Mouse (Mus musculus): ENCODE results near the gene Usp6nl. TPM values are rescaled to one million over a fixed set of nuclear protein-coding genes. Genes with fewer than 3 reads are reported as not detected.

Usp6nl gene
- 9.5 and 9.9 TPM in 2 replicates for polyA plus RNA-seq (2014; fragmentation: Nextera tagmentation; extraction: Ambion mirVana)

- peak; percentile 90 for ATAC-seq (ENCODE audit: low FRiP score)
- peak; percentile 80 for DNase-seq (ENCODE audit: low spot score)
- Histone ChIP-seq H3K4me3 (replicated peaks; ENCODE audit: low read length) (peak within 1 kb of the TSS; percentile 93), H3K27ac (peak within 1 kb of the TSS; percentile 97), H3K9me3 (ENCODE audit: control insufficient read depth, low read length) (no peaks in the 10 kb centered on the region), H3K27me3 (ENCODE audit: control insufficient read depth, insufficient read depth, low read length) (no peaks in the 10 kb centered on the region), H3K4me1 (replicated peaks; ENCODE audit: control insufficient read depth, insufficient read depth, low read length) (peaks cover 25% of the 10 kb centered on the region), H3K4me2 (replicated peaks) (peak within 1 kb of the TSS; percentile 80), H3K36me3 (replicated peaks; ENCODE audit: control insufficient read depth, insufficient read depth) (no peaks in the 10 kb centered on the region), H3K9ac (peak within 1 kb of the TSS; percentile 99)
- WGBS, result under 1% methylated on average over 66 of the region's 75 CpGs
Measured at GRCm38 (mm10) chr2:6322376-6322901, at the start of gene Usp6nl. Gene Usp6nl (plus strand): TSS chr2:6322667.

- H3K9me3 ChIP-seq (ENCODE audit: control insufficient read depth, low read length), result no peaks in the 10 kb centered on the region
- no peak overlapping the region for H3K27ac ChIP-seq
- 46% methylated on average over 10 of the region's 10 CpGs for WGBS
- no peak for ATAC-seq (ENCODE audit: low FRiP score)
- no peak overlapping the region for H3K4me2 ChIP-seq (replicated peaks)
- no peaks in the 10 kb centered on the region for H3K36me3 ChIP-seq (replicated peaks; ENCODE audit: control insufficient read depth, insufficient read depth)
- H3K9ac ChIP-seq, result no peak overlapping the region
- no peak overlapping the region for H3K4me3 ChIP-seq (replicated peaks; ENCODE audit: low read length)
- H3K4me1 ChIP-seq (replicated peaks; ENCODE audit: control insufficient read depth, insufficient read depth, low read length), result peaks cover 3% of the 10 kb centered on the region; the same call in 1 of the 2 replicates
- H3K27me3 ChIP-seq (ENCODE audit: control insufficient read depth, insufficient read depth, low read length), result no peaks in the 10 kb centered on the region
- no peak for DNase-seq (ENCODE audit: low spot score)
Measured at GRCm38 (mm10) chr2:6273392-6273845, 49.0 kb upstream of the Usp6nl start.

DNA sequence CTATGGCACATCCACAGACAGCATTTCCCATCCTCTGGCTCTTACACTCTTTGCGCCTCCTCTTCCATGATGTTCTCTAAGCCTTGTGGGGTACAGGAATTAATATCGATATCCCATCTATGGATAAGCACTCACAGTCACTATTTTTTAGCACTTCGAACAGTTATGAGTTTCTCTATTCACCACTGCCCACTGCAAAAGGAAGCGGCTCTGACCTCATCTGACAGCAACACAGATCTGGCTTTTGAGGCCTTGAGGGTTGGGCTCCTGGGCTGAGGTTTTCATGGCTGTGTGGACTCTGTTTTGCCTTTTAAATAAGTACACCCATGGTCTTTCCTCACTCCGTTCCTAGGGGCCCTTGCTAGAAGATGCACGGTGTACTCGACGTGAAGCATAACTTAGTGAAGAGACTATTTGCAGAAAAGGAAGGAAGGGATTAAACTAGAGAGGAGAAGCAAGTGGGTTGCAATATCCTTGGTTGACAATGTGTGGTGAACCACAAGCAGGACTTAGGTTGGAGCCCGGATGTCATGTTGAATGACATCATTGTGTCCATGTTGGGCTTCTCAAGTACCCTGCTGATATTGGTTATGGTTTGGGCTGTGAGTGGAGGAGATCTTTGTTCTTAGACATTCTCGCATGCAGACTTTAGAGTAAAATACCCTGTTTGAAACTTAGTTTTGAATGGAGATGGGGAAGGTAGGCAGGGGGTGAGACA, 43.5 kb upstream of the Usp6nl start:
- DNase-seq (ENCODE audit: low spot score) (no peak), ATAC-seq (ENCODE audit: low FRiP score) (no peak)
- WGBS, result 88% methylated on average over 10 of the region's 10 CpGs
- H3K4me2 ChIP-seq (replicated peaks), result no peak overlapping the region
- H3K9ac ChIP-seq, result no peak overlapping the region
- H3K36me3 ChIP-seq (replicated peaks; ENCODE audit: control insufficient read depth, insufficient read depth), result no peaks in the 10 kb centered on the region
- no peak overlapping the region for H3K4me3 ChIP-seq (replicated peaks; ENCODE audit: low read length)
- H3K27me3 ChIP-seq (ENCODE audit: control insufficient read depth, insufficient read depth, low read length), result no peaks in the 10 kb centered on the region
- no peak overlapping the region for H3K27ac ChIP-seq
- no peaks in the 10 kb centered on the region for H3K9me3 ChIP-seq (ENCODE audit: control insufficient read depth, low read length)
- no peaks in the 10 kb centered on the region for H3K4me1 ChIP-seq (replicated peaks; ENCODE audit: control insufficient read depth, insufficient read depth, low read length)

DNA sequence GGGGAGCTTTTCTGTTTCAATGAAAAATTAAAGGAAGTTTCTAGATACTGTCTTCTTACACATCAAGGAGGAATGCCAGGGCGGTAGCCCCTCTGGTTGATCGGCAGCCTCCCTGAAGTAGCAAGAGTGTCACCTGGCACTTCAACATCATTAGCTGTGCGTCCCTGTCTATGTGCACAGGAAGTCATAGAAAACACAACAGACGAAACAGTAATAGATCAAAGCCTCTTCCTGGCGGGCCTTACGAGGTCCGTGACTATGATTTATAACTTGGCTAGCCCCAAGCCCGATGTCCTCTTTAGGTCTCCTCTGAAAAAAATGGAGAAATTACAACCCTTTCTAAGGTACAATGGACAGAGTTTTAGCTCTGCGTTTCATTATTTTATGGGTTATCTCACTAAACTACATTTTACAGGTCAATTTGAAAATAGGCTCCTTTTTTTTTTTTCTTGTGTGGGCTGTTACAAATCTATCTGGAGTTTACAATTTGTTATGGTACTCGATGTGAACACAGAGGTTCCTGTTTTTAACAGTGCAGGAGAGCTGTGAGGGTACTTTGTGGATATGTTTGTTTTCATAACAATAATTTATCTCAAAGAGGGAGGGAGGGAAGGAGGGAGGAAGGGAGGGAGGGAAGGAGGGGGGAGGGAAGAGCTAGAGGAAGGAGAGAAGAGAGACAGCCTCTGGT, 42.7 kb upstream of the Usp6nl start:
- H3K27me3 ChIP-seq (ENCODE audit: control insufficient read depth, insufficient read depth, low read length), result no peaks in the 10 kb centered on the region
- no peak overlapping the region for H3K9ac ChIP-seq
- DNase-seq (ENCODE audit: low spot score) (no peak), ATAC-seq (ENCODE audit: low FRiP score) (no peak)
- no peaks in the 10 kb centered on the region for H3K4me1 ChIP-seq (replicated peaks; ENCODE audit: control insufficient read depth, insufficient read depth, low read length)
- 71% methylated on average over 10 of the region's 10 CpGs for WGBS
- no peak overlapping the region for H3K4me2 ChIP-seq (replicated peaks)
- H3K36me3 ChIP-seq (replicated peaks; ENCODE audit: control insufficient read depth, insufficient read depth), result no peaks in the 10 kb centered on the region
- H3K27ac ChIP-seq, result no peak overlapping the region
- H3K4me3 ChIP-seq (replicated peaks; ENCODE audit: low read length), result no peak overlapping the region
- no peaks in the 10 kb centered on the region for H3K9me3 ChIP-seq (ENCODE audit: control insufficient read depth, low read length)

- Histone ChIP-seq H3K9ac (no peak overlapping the region), H3K27ac (no peak overlapping the region), H3K4me1 (replicated peaks; ENCODE audit: control insufficient read depth, insufficient read depth, low read length) (no peaks in the 10 kb centered on the region), H3K36me3 (replicated peaks; ENCODE audit: control insufficient read depth, insufficient read depth) (no peaks in the 10 kb centered on the region), H3K9me3 (ENCODE audit: control insufficient read depth, low read length) (no peaks in the 10 kb centered on the region), H3K4me3 (replicated peaks; ENCODE audit: low read length) (no peak overlapping the region), H3K27me3 (ENCODE audit: control insufficient read depth, insufficient read depth, low read length) (no peaks in the 10 kb centered on the region), H3K4me2 (replicated peaks) (no peak overlapping the region)
- WGBS, result 88% methylated on average over 2 of the region's 2 CpGs
- no peak for DNase-seq (ENCODE audit: low spot score)
- ATAC-seq (ENCODE audit: low FRiP score), result no peak
Measured at GRCm38 (mm10) chr2:6283569-6283968, 38.9 kb upstream of the Usp6nl start.

- Histone ChIP-seq H3K4me3 (replicated peaks; ENCODE audit: low read length) (no peak overlapping the region), H3K4me2 (replicated peaks) (no peak overlapping the region), H3K9ac (no peak overlapping the region), H3K4me1 (replicated peaks; ENCODE audit: control insufficient read depth, insufficient read depth, low read length) (no peaks in the 10 kb centered on the region), H3K36me3 (replicated peaks; ENCODE audit: control insufficient read depth, insufficient read depth) (no peaks in the 10 kb centered on the region), H3K27me3 (ENCODE audit: control insufficient read depth, insufficient read depth, low read length) (no peaks in the 10 kb centered on the region), H3K9me3 (ENCODE audit: control insufficient read depth, low read length) (no peaks in the 10 kb centered on the region), H3K27ac (no peak overlapping the region)
- 86% methylated on average over 3 of the region's 3 CpGs for WGBS
- no peak for ATAC-seq (ENCODE audit: low FRiP score)
- no peak for DNase-seq (ENCODE audit: low spot score)
Measured at GRCm38 (mm10) chr2:6284784-6285183, 37.7 kb upstream of the Usp6nl start.

DNA sequence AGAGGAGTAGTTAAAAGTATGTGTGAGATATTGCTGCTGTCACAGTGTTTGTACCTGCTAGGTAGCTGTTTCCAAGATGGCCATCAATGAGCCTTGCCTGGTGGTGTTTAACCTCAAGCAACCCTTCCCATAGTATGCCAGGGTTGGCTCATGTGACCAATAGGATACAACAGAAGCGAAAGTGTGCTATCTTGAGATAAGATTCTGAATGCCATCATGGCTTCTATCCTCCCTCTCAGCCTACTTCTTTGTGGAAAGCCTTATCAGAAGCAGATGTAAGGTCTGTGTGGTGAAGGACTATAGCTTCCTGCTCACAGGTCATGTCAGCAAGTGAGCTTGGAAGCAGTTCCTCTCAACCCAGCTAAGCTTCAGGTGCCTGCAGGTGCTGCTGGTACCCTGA, 36.7 kb upstream of the Usp6nl start:
- H3K27ac ChIP-seq, result no peak overlapping the region
- H3K9me3 ChIP-seq (ENCODE audit: control insufficient read depth, low read length), result no peaks in the 10 kb centered on the region
- 96% methylated on average over 1 of the region's 1 CpGs for WGBS
- no peaks in the 10 kb centered on the region for H3K4me1 ChIP-seq (replicated peaks; ENCODE audit: control insufficient read depth, insufficient read depth, low read length)
- H3K27me3 ChIP-seq (ENCODE audit: control insufficient read depth, insufficient read depth, low read length), result no peaks in the 10 kb centered on the region
- DNase-seq (ENCODE audit: low spot score), result no peak
- no peaks in the 10 kb centered on the region for H3K36me3 ChIP-seq (replicated peaks; ENCODE audit: control insufficient read depth, insufficient read depth)
- no peak for ATAC-seq (ENCODE audit: low FRiP score)
- no peak overlapping the region for H3K4me2 ChIP-seq (replicated peaks)
- no peak overlapping the region for H3K9ac ChIP-seq
- H3K4me3 ChIP-seq (replicated peaks; ENCODE audit: low read length), result no peak overlapping the region

DNA sequence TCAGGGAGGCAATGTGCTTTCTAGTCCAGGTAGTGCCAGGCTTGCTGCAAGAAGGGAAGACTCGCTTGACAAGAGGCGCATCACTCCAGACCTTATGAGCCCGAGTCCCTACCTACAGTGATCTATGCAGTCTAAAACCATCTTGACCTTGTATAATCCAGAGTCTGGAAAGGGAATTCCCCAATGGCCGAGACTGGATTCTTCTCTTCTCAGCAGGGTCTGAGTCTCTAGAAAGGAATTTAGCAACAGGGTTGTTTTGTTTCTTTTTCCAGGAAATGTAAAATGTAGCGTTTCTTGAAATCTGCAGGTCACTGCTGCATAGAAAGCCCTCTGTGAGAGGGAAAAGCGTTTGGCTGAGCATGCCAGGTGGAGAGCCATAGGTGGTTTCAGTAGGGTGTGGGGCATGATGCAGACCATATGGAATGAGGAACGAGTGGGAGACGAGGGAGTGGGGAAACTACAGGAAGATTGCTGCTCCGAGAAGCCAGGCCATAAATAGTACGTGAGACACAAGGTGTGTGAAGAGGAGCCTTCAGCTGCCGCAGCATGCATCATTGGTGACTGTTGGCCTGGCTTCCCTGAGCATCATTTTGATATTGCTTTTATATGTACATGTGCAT, 28.5 kb upstream of the Usp6nl start:
- Histone ChIP-seq H3K36me3 (replicated peaks; ENCODE audit: control insufficient read depth, insufficient read depth) (no peaks in the 10 kb centered on the region), H3K27ac (no peak overlapping the region), H3K4me3 (replicated peaks; ENCODE audit: low read length) (no peak overlapping the region), H3K9me3 (ENCODE audit: control insufficient read depth, low read length) (no peaks in the 10 kb centered on the region), H3K4me2 (replicated peaks) (no peak overlapping the region), H3K9ac (no peak overlapping the region), H3K4me1 (replicated peaks; ENCODE audit: control insufficient read depth, insufficient read depth, low read length) (no peaks in the 10 kb centered on the region), H3K27me3 (ENCODE audit: control insufficient read depth, insufficient read depth, low read length) (no peaks in the 10 kb centered on the region)
- no peak for DNase-seq (ENCODE audit: low spot score)
- no peak for ATAC-seq (ENCODE audit: low FRiP score)
- 84% methylated on average over 11 of the region's 11 CpGs for WGBS

DNA sequence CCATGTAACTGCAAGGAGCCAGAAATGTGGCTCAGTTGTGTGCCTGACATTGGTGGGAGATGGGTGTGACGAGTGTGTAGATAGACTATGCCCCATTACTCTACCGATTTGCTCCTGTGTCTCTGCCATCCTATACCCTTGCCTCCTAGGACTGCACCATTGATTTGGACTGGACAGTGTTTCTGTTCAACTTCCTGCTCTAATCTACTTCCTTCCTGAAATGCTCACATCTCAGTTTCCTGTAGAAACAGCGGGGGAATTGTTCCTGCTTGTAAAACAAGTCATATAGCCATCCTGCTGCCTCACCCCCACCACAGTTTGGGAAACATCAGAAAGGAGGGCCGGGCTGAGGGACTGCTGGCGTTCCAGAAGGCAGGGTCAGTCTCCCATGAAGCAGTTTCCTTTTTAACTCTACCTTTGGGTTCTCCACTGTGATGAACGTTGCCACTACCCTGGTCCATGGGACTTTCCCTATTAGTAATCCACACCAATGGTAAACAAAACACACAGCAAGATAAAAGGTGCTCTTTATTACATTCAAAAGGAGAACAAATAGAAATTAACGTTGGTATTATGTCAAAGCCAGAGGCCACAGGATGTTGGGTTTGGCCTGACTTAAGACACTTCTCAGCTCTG, 27.4 kb upstream of the Usp6nl start:
- no peaks in the 10 kb centered on the region for H3K9me3 ChIP-seq (ENCODE audit: control insufficient read depth, low read length)
- no peak overlapping the region for H3K27ac ChIP-seq
- no peak overlapping the region for H3K9ac ChIP-seq
- no peaks in the 10 kb centered on the region for H3K36me3 ChIP-seq (replicated peaks; ENCODE audit: control insufficient read depth, insufficient read depth)
- DNase-seq (ENCODE audit: low spot score), result no peak
- 76% methylated on average over 7 of the region's 7 CpGs for WGBS
- ATAC-seq (ENCODE audit: low FRiP score), result no peak
- H3K4me3 ChIP-seq (replicated peaks; ENCODE audit: low read length), result no peak overlapping the region
- no peaks in the 10 kb centered on the region for H3K27me3 ChIP-seq (ENCODE audit: control insufficient read depth, insufficient read depth, low read length)
- no peak overlapping the region for H3K4me2 ChIP-seq (replicated peaks)
- H3K4me1 ChIP-seq (replicated peaks; ENCODE audit: control insufficient read depth, insufficient read depth, low read length), result no peaks in the 10 kb centered on the region

Data from hindbrain, embryonic 14.5 days (tissue).